In genomic region chr12:79598901-79599300, GRCm38 (mm10) we compare ENCODE assay signal across 11 mouse cellular contexts.
DNase-seq lines count a peak whose midpoint lies in the region; ATAC-seq lines count a peak whose summit lies in the region.
"Had no signal": no experiment of that assay in that cellular context is flagged by ENCODE, and none has a peak within 500 bp of the region (broad histone marks: within the 10 kb centered on the region; RNA-seq: fewer than 3 reads in every experiment).

No protein-coding gene starts in this region.

- H3K9me3 ChIP-seq in heart, embryonic 11.5 days (replicated peaks; ENCODE audit: control insufficient read depth, low read length), result no peaks in the 10 kb centered on the region
- no peaks in the 10 kb centered on the region for H3K9me3 ChIP-seq in intestine, embryonic 15.5 days
- H3K9me3 ChIP-seq in limb, embryonic 15.5 days, result no peaks in the 10 kb centered on the region
- H3K9me3 ChIP-seq: midbrain, embryonic 15.5 days had no signal

- H3K4me3 ChIP-seq in heart, embryonic 11.5 days (ENCODE audit: low read depth, low read length), result no peak overlapping the region
- no peak overlapping the region for H3K4me3 ChIP-seq in intestine, embryonic 15.5 days (replicated peaks)
- H3K4me3 ChIP-seq in limb, embryonic 15.5 days, result no peak overlapping the region
- H3K4me3 ChIP-seq: midbrain, embryonic 15.5 days had no signal

- H3K27ac ChIP-seq in heart, embryonic 11.5 days (ENCODE audit: low read depth, low read length), result peak overlapping the region; percentile 74
- H3K27ac ChIP-seq in intestine, embryonic 15.5 days, result peak overlapping the region; percentile 32; the same call in 1 of the 2 replicates
- peak overlapping the region; percentile 80 for H3K27ac ChIP-seq in limb, embryonic 15.5 days
- H3K27ac ChIP-seq: midbrain, embryonic 15.5 days had no signal

- 56% methylated on average over 2 of the region's 2 CpGs for WGBS in heart, embryonic 11.5 days (ENCODE audit: insufficient replicate concordance)
- WGBS in intestine, embryonic 15.5 days, result 22% methylated on average over 2 of the region's 2 CpGs
- 23% methylated on average over 2 of the region's 2 CpGs for WGBS in limb, embryonic 15.5 days

- H3K9ac ChIP-seq in heart, embryonic 11.5 days (ENCODE audit: low read depth, low read length), result no peak overlapping the region
- no peak overlapping the region for H3K9ac ChIP-seq in intestine, embryonic 15.5 days
- no peak overlapping the region for H3K9ac ChIP-seq in limb, embryonic 15.5 days
- H3K9ac ChIP-seq: midbrain, embryonic 15.5 days had no signal

- ATAC-seq in heart, embryonic 11.5 days (replicated peaks; ENCODE audit: insufficient number of reproducible peaks, low FRiP score, low TSS enrichment), result no peak
- no peak for ATAC-seq in intestine, embryonic 15.5 days
- no peak for ATAC-seq in limb, embryonic 15.5 days (ENCODE audit: insufficient number of reproducible peaks, low FRiP score, low TSS enrichment, low read depth)
- ATAC-seq in monocyte, adult 5-6 weeks (replicated peaks; ENCODE audit: insufficient number of reproducible peaks, low FRiP score, low TSS enrichment, poor library complexity, severe bottlenecking), result no peak
- ATAC-seq: midbrain, embryonic 15.5 days had no signal

- no peak for DNase-seq in heart, adult 11 months
- DNase-seq in adrenal gland, postnatal 10 days, result peak; percentile 67
- DNase-seq in spleen, adult 18-20 months, result no peak
- DNase-seq in cerebellum, adult 9-11 months, result no peak
- DNase-seq: gastrocnemius, postnatal 25 days; thymus, adult 2 months had no signal

- no peaks in the 10 kb centered on the region for H3K27me3 ChIP-seq in heart, embryonic 11.5 days (ENCODE audit: control insufficient read depth, insufficient read depth, low read length)
- H3K27me3 ChIP-seq in intestine, embryonic 15.5 days (replicated peaks), result no peaks in the 10 kb centered on the region
- no peaks in the 10 kb centered on the region for H3K27me3 ChIP-seq in limb, embryonic 15.5 days
- H3K27me3 ChIP-seq: midbrain, embryonic 15.5 days had no signal

- H3K4me1 ChIP-seq in heart, embryonic 11.5 days (ENCODE audit: control insufficient read depth, insufficient read depth, low read length), result peaks cover 17% of the 10 kb centered on the region
- H3K4me1 ChIP-seq in intestine, embryonic 15.5 days (replicated peaks), result peaks cover 12% of the 10 kb centered on the region; the same call in 1 of the 2 replicates
- H3K4me1 ChIP-seq in limb, embryonic 15.5 days, result peaks cover 39% of the 10 kb centered on the region
- H3K4me1 ChIP-seq: midbrain, embryonic 15.5 days had no signal

- no peak overlapping the region for H3K4me2 ChIP-seq in heart, embryonic 11.5 days
- H3K4me2 ChIP-seq in intestine, embryonic 15.5 days (replicated peaks), result no peak overlapping the region
- H3K4me2 ChIP-seq in limb, embryonic 15.5 days, result no peak overlapping the region
- H3K4me2 ChIP-seq: midbrain, embryonic 15.5 days had no signal

- no peaks in the 10 kb centered on the region for H3K36me3 ChIP-seq in heart, embryonic 11.5 days (ENCODE audit: control insufficient read depth, insufficient read depth, low read length)
- H3K36me3 ChIP-seq in intestine, embryonic 15.5 days, result no peaks in the 10 kb centered on the region
- no peaks in the 10 kb centered on the region for H3K36me3 ChIP-seq in limb, embryonic 15.5 days
- H3K36me3 ChIP-seq: midbrain, embryonic 15.5 days had no signal
